Mouse (Mus musculus): ENCODE measurements around the gene Heatr6. TPM values are rescaled to one million over a fixed set of nuclear protein-coding genes. Genes with fewer than 3 reads are reported as not detected.
A peak's percentile ranks its signal among the peaks of the same experiment; 100 is the strongest.

Gene Heatr6
- polyA plus RNA-seq, 1 experiment: 27.4 TPM

- Histone ChIP-seq H3K4me3 (ENCODE audit: low read depth, low read length) (no peak overlapping the region), H3K4me1 (ENCODE audit: control insufficient read depth, insufficient read depth, insufficient read length, low read length) (peaks cover 29% of the 10 kb centered on the region), H3K36me3 (ENCODE audit: control insufficient read depth, insufficient read depth, low read length) (0 out of 2 replicates have a peak, but pooled peaks cover 1% of the 10 kb centered on the region), H3K27ac (ENCODE audit: insufficient read depth, low read depth, low read length) (no peak overlapping the region), H3K27me3 (ENCODE audit: control insufficient read depth, insufficient read depth, low read length) (no peaks in the 10 kb centered on the region)
- WGBS: 81% methylated on average over 8 of the region's 8 CpGs
- TF ChIP-seq POLR2A (IDR thresholded peaks at IDR 0.05; ENCODE audit: low read depth, low read length) (no peak), CTCF (IDR thresholded peaks at IDR 0.05; ENCODE audit: extremely low read depth, insufficient read length, insufficient replicate concordance, low read depth, low read length) (no peak)
Measured at GRCm38 (mm10) chr11:83788331-83788730, 34.8 kb downstream of the Heatr6 start.

GRCm38 (mm10) chr11:83789259-83789658 lies 35.8 kb downstream of the Heatr6 start:
- H3K36me3 ChIP-seq (ENCODE audit: control insufficient read depth, insufficient read depth, low read length): no peaks in the 10 kb centered on the region
- no peak for TF ChIP-seq CTCF (IDR thresholded peaks at IDR 0.05; ENCODE audit: extremely low read depth, insufficient read length, insufficient replicate concordance, low read depth, low read length)
- TF ChIP-seq POLR2A (IDR thresholded peaks at IDR 0.05; ENCODE audit: low read depth, low read length): no peak
- peaks cover 30% of the 10 kb centered on the region for H3K4me1 ChIP-seq (ENCODE audit: control insufficient read depth, insufficient read depth, insufficient read length, low read length)
- H3K27me3 ChIP-seq (ENCODE audit: control insufficient read depth, insufficient read depth, low read length): no peaks in the 10 kb centered on the region
- H3K27ac ChIP-seq (ENCODE audit: insufficient read depth, low read depth, low read length): 0 out of 2 replicates have a peak overlapping the region, but pooled peaks have one; percentile 14
- WGBS: 7% methylated on average over 13 of the region's 13 CpGs
- H3K4me3 ChIP-seq (ENCODE audit: low read depth, low read length): no peak overlapping the region

GRCm38 (mm10) chr11:83791133-83791532 lies 37.6 kb downstream of the Heatr6 start:
- 80% methylated on average over 4 of the region's 4 CpGs for WGBS
- H3K36me3 ChIP-seq (ENCODE audit: control insufficient read depth, insufficient read depth, low read length): no peaks in the 10 kb centered on the region
- H3K4me1 ChIP-seq (ENCODE audit: control insufficient read depth, insufficient read depth, insufficient read length, low read length): peaks cover 28% of the 10 kb centered on the region
- no peak overlapping the region for H3K4me3 ChIP-seq (ENCODE audit: low read depth, low read length)
- no peak for TF ChIP-seq CTCF (IDR thresholded peaks at IDR 0.05; ENCODE audit: extremely low read depth, insufficient read length, insufficient replicate concordance, low read depth, low read length)
- no peak for TF ChIP-seq POLR2A (IDR thresholded peaks at IDR 0.05; ENCODE audit: low read depth, low read length)
- no peak overlapping the region for H3K27ac ChIP-seq (ENCODE audit: insufficient read depth, low read depth, low read length)
- H3K27me3 ChIP-seq (ENCODE audit: control insufficient read depth, insufficient read depth, low read length): no peaks in the 10 kb centered on the region

- peak overlapping the region; percentile 49 for H3K27ac ChIP-seq (ENCODE audit: insufficient read depth, low read depth, low read length)
- TF ChIP-seq POLR2A (IDR thresholded peaks at IDR 0.05; ENCODE audit: low read depth, low read length) (no peak), CTCF (IDR thresholded peaks at IDR 0.05; ENCODE audit: extremely low read depth, insufficient read length, insufficient replicate concordance, low read depth, low read length) (no peak)
- H3K36me3 ChIP-seq (ENCODE audit: control insufficient read depth, insufficient read depth, low read length): no peaks in the 10 kb centered on the region
- H3K4me3 ChIP-seq (ENCODE audit: low read depth, low read length): no peak overlapping the region
- no peaks in the 10 kb centered on the region for H3K27me3 ChIP-seq (ENCODE audit: control insufficient read depth, insufficient read depth, low read length)
- peaks cover 16% of the 10 kb centered on the region for H3K4me1 ChIP-seq (ENCODE audit: control insufficient read depth, insufficient read depth, insufficient read length, low read length)
- WGBS: 16% methylated on average over 12 of the region's 12 CpGs
Measured at GRCm38 (mm10) chr11:83792316-83792914, 38.9 kb downstream of the Heatr6 start.

GRCm38 (mm10) chr11:83793264-83793663 lies 39.8 kb downstream of the Heatr6 start:
- Histone ChIP-seq H3K4me1 (ENCODE audit: control insufficient read depth, insufficient read depth, insufficient read length, low read length) (peaks cover 15% of the 10 kb centered on the region), H3K27me3 (ENCODE audit: control insufficient read depth, insufficient read depth, low read length) (no peaks in the 10 kb centered on the region), H3K27ac (ENCODE audit: insufficient read depth, low read depth, low read length) (peak overlapping the region; percentile 46), H3K36me3 (ENCODE audit: control insufficient read depth, insufficient read depth, low read length) (no peaks in the 10 kb centered on the region), H3K4me3 (ENCODE audit: low read depth, low read length) (no peak overlapping the region)
- TF ChIP-seq POLR2A (IDR thresholded peaks at IDR 0.05; ENCODE audit: low read depth, low read length) (no peak), CTCF (IDR thresholded peaks at IDR 0.05; ENCODE audit: extremely low read depth, insufficient read length, insufficient replicate concordance, low read depth, low read length) (no peak)
- 71% methylated on average over 14 of the region's 14 CpGs for WGBS

GRCm38 (mm10) chr11:83796112-83796511 lies 42.6 kb downstream of the Heatr6 start:
- WGBS: 44% methylated on average over 6 of the region's 6 CpGs
- H3K36me3 ChIP-seq (ENCODE audit: control insufficient read depth, insufficient read depth, low read length): no peaks in the 10 kb centered on the region
- H3K4me3 ChIP-seq (ENCODE audit: low read depth, low read length): no peak overlapping the region
- no peaks in the 10 kb centered on the region for H3K27me3 ChIP-seq (ENCODE audit: control insufficient read depth, insufficient read depth, low read length)
- TF ChIP-seq CTCF (IDR thresholded peaks at IDR 0.05; ENCODE audit: extremely low read depth, insufficient read length, insufficient replicate concordance, low read depth, low read length): no peak
- no peak for TF ChIP-seq POLR2A (IDR thresholded peaks at IDR 0.05; ENCODE audit: low read depth, low read length)
- H3K4me1 ChIP-seq (ENCODE audit: control insufficient read depth, insufficient read depth, insufficient read length, low read length): peaks cover 11% of the 10 kb centered on the region
- H3K27ac ChIP-seq (ENCODE audit: insufficient read depth, low read depth, low read length): no peak overlapping the region

GRCm38 (mm10) chr11:83796980-83797608 lies 43.6 kb downstream of the Heatr6 start:
- Histone ChIP-seq H3K27ac (ENCODE audit: insufficient read depth, low read depth, low read length) (no peak overlapping the region), H3K36me3 (ENCODE audit: control insufficient read depth, insufficient read depth, low read length) (no peaks in the 10 kb centered on the region), H3K4me1 (ENCODE audit: control insufficient read depth, insufficient read depth, insufficient read length, low read length) (peaks cover 8% of the 10 kb centered on the region), H3K27me3 (ENCODE audit: control insufficient read depth, insufficient read depth, low read length) (no peaks in the 10 kb centered on the region), H3K4me3 (ENCODE audit: low read depth, low read length) (no peak overlapping the region)
- WGBS: 64% methylated on average over 10 of the region's 10 CpGs
- TF ChIP-seq POLR2A (IDR thresholded peaks at IDR 0.05; ENCODE audit: low read depth, low read length): no peak
- no peak for TF ChIP-seq CTCF (IDR thresholded peaks at IDR 0.05; ENCODE audit: extremely low read depth, insufficient read length, insufficient replicate concordance, low read depth, low read length)

Measured in small intestine, adult 2 months (tissue).